Mouse (Mus musculus) mesoderm, embryonic 11.5 days (tissue): ENCODE measurements at regions not wholly inside any gene's neighbourhood (a gene's known extent, or its start where the extent isn't known, plus 50 kb on each side); places are given as distances from the start of the nearest gene placed in this dataset.

Experiments
- DNase-seq: peaks from one replicate; pipeline ENCODE4 v3.0.0-alpha.2; 2012; ENCODE audit warnings: low read depth, low spot score

GRCm38 (mm10) chr2:123023918-123024317, 258.9 kb downstream of the Sqor start:
- DNase-seq = no peak

DNA sequence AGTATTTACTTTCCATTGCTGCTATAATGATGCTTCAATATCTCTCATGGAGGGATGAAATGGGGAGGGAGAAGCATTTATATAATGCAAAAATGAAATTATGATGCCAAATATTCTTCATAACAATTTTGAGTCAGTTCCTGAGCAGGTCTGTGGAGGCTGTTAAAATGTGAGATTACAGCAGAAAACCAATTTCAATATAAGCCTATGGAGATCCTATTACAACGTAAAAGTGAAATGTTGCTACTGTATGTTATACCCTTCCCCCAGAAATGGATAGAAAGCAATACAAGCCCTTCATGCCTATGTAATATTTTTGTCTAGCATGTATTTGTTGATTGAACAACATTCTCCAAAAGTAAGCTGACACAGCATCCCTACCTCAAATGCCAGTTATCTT, 259.3 kb downstream of the Sqor start:
- DNase-seq = no peak

DNA sequence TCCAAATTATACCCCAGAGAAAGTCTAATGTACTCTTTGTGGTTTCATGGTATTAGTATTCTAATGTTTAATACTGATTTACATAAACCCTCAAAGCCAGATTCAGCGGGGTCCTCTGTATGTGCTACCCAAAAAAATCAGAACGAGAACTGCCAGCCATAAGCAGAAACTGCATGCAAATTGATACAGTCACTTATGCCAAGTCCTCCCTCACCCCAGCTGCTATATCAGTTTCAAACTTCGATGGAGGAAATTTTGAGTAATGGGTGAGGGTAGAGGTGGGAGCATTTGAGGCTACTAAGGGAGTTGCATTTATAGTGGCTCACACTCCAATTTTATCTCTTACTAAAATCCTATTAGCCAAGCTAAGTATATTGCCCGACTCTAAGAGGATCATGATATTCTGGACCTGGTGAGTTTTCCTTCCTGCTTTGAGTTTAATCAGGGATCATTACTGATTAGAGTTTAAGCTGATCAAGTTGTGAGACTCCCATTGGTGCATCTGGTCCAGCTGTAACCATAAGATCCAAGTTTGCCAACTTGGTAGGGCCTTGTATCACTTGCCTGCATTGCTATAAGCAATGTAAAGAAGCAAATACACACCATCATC, 260.0 kb downstream of the Sqor start:
- DNase-seq = no peak

DNA sequence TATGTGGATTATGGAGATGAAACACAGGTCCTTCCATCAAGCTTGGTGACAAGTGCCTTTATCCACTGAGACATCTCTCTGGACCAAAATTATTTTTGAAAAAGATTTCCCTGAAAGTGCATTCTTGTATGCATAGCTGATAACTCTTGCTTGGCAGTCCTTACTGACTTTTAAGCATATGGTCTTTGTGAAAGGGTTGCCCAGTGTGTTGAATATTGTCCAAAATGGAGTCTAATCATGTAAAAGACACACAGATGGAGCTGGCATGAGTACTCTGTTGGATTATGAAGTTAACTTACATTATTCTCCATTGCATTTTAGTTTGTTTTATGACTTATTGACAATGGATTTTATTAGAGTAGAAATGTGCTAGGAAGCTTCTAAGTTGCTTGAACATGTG, 282.3 kb downstream of the Sqor start:
- no peak for DNase-seq

DNA sequence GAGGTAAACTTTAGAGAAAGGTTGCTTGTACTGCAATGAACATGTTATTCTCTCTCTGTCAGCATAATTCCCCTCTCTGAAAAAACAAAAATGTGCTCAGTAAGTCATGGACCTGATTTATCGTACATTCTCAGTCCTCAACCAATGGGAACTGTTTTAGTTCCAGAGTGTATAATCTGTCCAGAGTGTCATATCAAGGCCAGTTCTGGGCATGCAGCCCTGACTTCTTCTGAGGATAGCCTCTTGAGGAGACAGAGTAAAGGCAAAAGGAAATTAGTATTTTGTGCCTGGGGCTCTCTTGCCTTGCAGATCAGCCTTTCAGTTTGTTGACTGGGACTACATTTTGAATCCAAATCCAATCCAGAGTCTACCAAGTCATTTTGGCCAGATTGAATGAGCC, 299.6 kb downstream of the Sqor start:
- no peak for DNase-seq

- DNase-seq = no peak
Observed at GRCm38 (mm10) chr2:123068809-123069208, 303.8 kb downstream of the Sqor start.

- no peak for DNase-seq
Observed at GRCm38 (mm10) chr2:123072653-123073052, 307.6 kb downstream of the Sqor start.

DNA sequence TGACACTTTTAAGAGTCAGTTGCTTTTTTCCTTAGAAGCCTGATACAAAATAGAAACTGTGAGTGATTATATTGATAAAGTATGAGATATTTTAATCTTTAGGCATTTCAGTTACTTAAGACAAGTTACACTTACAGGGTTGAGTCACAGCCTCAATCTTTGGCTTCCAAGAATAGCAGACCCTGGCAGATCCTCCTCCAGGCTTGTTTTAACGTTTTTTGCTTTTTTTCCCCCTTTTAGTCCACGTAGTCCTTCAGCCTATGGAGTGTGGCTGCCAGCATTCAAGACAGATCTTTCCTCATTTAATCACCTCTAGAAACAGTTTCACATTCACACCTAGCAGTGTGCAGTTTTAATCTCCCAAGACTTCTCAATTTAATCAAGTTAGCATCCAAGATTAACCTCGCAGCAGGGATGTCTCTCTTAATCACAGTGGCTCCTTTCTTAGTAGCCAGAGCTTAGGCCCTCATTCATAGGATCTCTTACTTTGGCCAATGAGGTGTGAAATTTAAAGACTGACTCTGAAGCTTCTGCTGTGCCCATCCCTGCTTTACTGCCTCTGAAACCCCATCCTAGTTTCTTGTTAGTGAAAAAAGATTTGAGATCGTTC, 308.5 kb downstream of the Sqor start:
- no peak for DNase-seq

- no peak for DNase-seq
Observed at GRCm38 (mm10) chr2:123092726-123093125, 327.7 kb downstream of the Sqor start.

GRCm38 (mm10) chr2:123103530-123103929, 338.5 kb downstream of the Sqor start:
- DNase-seq = no peak

DNA sequence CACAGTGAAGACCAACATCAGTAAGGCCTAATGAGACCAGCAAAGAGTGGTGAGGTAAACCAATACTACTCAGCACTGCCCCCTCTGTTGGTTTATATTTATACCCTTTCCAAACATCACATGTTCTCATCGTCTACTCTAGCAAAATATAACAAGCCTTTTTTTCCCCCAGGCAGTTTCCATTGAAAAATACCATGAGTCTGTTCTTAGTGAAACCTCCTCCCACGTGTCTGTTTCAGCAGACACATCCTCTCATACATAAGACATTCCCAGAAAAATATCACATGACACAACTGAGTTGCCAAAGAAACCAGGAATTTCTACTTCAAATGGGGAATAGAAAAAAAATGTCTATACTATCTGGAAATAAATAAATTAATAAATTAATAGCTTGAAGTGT, 366.5 kb downstream of the Sqor start:
- no peak for DNase-seq

- DNase-seq = no peak
Observed at GRCm38 (mm10) chr2:123153170-123153569, 388.1 kb downstream of the Sqor start.

- DNase-seq = no peak
Observed at GRCm38 (mm10) chr2:123165384-123165783, 400.3 kb downstream of the Sqor start.

- no peak for DNase-seq
Observed at GRCm38 (mm10) chr2:123170611-123171010, 405.6 kb downstream of the Sqor start.

GRCm38 (mm10) chr2:123182208-123182607, 417.2 kb downstream of the Sqor start:
- DNase-seq = no peak

DNA sequence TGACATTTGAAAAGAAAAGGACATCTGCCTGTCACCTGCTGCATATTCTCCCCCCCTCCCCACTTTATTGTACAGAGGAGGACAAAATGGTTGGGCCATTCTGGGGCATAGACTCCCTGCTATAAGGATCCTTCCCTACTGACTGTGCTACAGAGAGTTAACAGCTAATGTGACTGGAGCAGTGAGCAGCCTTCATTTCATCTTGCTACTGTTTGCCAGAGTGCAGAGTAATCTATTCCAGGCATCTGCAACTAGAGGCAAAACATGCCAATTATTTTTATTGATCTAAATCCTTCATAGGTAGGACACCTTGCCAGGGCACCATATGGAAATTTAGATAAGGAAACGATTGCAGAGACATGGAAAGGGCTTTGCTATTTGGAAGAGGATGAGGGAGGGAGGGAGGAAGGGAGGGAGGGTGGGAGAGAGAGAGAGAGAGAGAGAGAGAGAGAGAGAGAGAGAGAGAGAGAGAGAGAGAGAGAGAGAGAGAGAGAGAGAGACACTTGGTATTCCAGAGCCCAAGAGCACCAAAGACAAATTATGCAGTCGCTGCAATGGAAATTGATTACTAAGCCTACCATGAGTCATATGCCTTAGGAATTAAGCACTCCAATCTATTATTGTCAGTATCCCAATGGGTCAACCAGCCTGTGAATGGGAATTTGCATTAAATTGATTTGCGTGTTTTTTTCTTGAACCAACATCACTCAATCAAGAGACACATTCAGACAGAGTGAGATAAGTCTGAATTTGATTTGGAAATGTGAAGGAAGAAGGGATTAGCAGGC, 426.0 kb downstream of the Sqor start:
- DNase-seq = no peak

- peak; percentile 1 for DNase-seq
Observed at GRCm38 (mm10) chr2:123194533-123194932, 429.5 kb downstream of the Sqor start.
